Mouse (Mus musculus): ENCODE measurements at regions not wholly inside any gene's neighbourhood (a gene's known extent, or its start where the extent isn't known, plus 50 kb on each side); places are given as distances from the start of the nearest gene placed in this dataset.
"Not testable (repeated sequence)": the region's sequence is repeated elsewhere in the genome, so short reads cannot be mapped to it uniquely, and the experiment has no call there.

GRCm38 (mm10) chr10:96240591-96240990 is 104.2 kb downstream of the Gm5426 start:
- DNase-seq (ENCODE audit: low read depth, low spot score), result no peak

GRCm38 (mm10) chr10:96253671-96254070 is 117.3 kb downstream of the Gm5426 start:
- DNase-seq (ENCODE audit: low read depth, low spot score), result no peak

- no peak for DNase-seq (ENCODE audit: low read depth, low spot score)
Measured at GRCm38 (mm10) chr10:96254250-96254862, 118.0 kb downstream of the Gm5426 start.

GRCm38 (mm10) chr10:96257935-96258334 is 121.5 kb downstream of the Gm5426 start:
- no peak for DNase-seq (ENCODE audit: low read depth, low spot score)

- DNase-seq (ENCODE audit: low read depth, low spot score), result no peak
Measured at GRCm38 (mm10) chr10:96259242-96259641, 122.8 kb downstream of the Gm5426 start.

- no peak for DNase-seq (ENCODE audit: low read depth, low spot score)
Measured at GRCm38 (mm10) chr10:96259648-96260047, 123.2 kb downstream of the Gm5426 start.

GRCm38 (mm10) chr10:96263544-96263943 is 127.1 kb downstream of the Gm5426 start:
- no peak for DNase-seq (ENCODE audit: low read depth, low spot score)

- DNase-seq (ENCODE audit: low read depth, low spot score), result no peak
Measured at GRCm38 (mm10) chr10:96264433-96264832, 128.0 kb downstream of the Gm5426 start.

GRCm38 (mm10) chr10:96264866-96265265 is 128.5 kb downstream of the Gm5426 start:
- no peak for DNase-seq (ENCODE audit: low read depth, low spot score)

- peak; percentile 27 for DNase-seq (ENCODE audit: low read depth, low spot score)
Measured at GRCm38 (mm10) chr10:96266100-96266735, 129.8 kb downstream of the Gm5426 start.

- no peak for DNase-seq (ENCODE audit: low read depth, low spot score)
Measured at GRCm38 (mm10) chr10:96267603-96268002, 131.2 kb downstream of the Gm5426 start.

- DNase-seq (ENCODE audit: low read depth, low spot score), result peak; percentile 51
Measured at GRCm38 (mm10) chr10:96273607-96274365, 137.4 kb downstream of the Gm5426 start.

- DNase-seq (ENCODE audit: low read depth, low spot score), result no peak
Measured at GRCm38 (mm10) chr10:96280149-96280548, 143.7 kb downstream of the Gm5426 start.

GRCm38 (mm10) chr10:96285407-96286093 is 149.1 kb downstream of the Gm5426 start:
- DNase-seq (ENCODE audit: low read depth, low spot score), result no peak

GRCm38 (mm10) chr10:96286094-96286485 is 149.7 kb downstream of the Gm5426 start:
- DNase-seq (ENCODE audit: low read depth, low spot score), result no peak

GRCm38 (mm10) chr10:96289005-96289404 is 152.6 kb downstream of the Gm5426 start:
- not testable (repeated sequence) for DNase-seq (ENCODE audit: low read depth, low spot score)

- no peak for DNase-seq (ENCODE audit: low read depth, low spot score)
Measured at GRCm38 (mm10) chr10:96293622-96294021, 157.2 kb downstream of the Gm5426 start.

- peak; percentile 74 for DNase-seq (ENCODE audit: low read depth, low spot score)
Measured at GRCm38 (mm10) chr10:96294666-96295065, 158.3 kb downstream of the Gm5426 start.

GRCm38 (mm10) chr10:96297658-96298057 is 161.3 kb downstream of the Gm5426 start:
- no peak for DNase-seq (ENCODE audit: low read depth, low spot score)

- DNase-seq (ENCODE audit: low read depth, low spot score), result peak; percentile 56
Measured at GRCm38 (mm10) chr10:96298566-96298965, 162.2 kb downstream of the Gm5426 start.

- DNase-seq (ENCODE audit: low read depth, low spot score), result no peak
Measured at GRCm38 (mm10) chr10:96305701-96306100, 169.3 kb downstream of the Gm5426 start.
